Mouse (Mus musculus) liver, embryonic 14.5 days (tissue): ENCODE data around the gene Wnt6. TPM values are rescaled to one million over a fixed set of nuclear protein-coding genes. Genes with fewer than 3 reads are reported as not detected.

Experiments used
- ATAC-seq: fragments of 200-750 bp; cut with Nextera tagmentation; 2 replicates; pipeline ENCODE4 v1.8.0; 2017; ENCODE audit warnings: moderate number of reproducible peaks, mild to moderate bottlenecking, moderate library complexity; ENCODE audit not compliant: insufficient read depth
- DNase-seq, 3 experiments: peaks; one replicate each; pipeline ENCODE4 v3.0.0-alpha.2; 2012 to 2013; ENCODE audit warnings: low read depth in 3 of 3, low spot score in 3 of 3
- H3K27ac ChIP-seq: fragments of 300-500 bp; sonication (generic); 2 replicates; pipeline ENCODE4 v1.5.1; 2014; ENCODE audit warnings: moderate library complexity, mild to moderate bottlenecking, control low read depth, inconsistent platforms
- H3K27me3 ChIP-seq: fragments of 300-500 bp; sonication (generic); 2 replicates; pipeline ENCODE4 v1.6.1; 2014; ENCODE audit warnings: mild to moderate bottlenecking, low read length, moderate library complexity; ENCODE audit not compliant: control insufficient read depth, insufficient read depth
- H3K36me3 ChIP-seq: fragments of 300-500 bp; sonication (generic); replicated peaks from 2 replicates; pipeline ENCODE4 v1.6.1; 2014; ENCODE audit warnings: low read depth; ENCODE audit not compliant: control insufficient read depth, insufficient read depth
- H3K4me1 ChIP-seq, 2 experiments: fragments of 200-500 bp in 1 of 2; fragments of 300-500 bp in 1 of 2; sonication (generic) in 1 of 2; replicated peaks; 2 replicates each; pipeline ENCODE4 v1.6.1; 2012 to 2014; ENCODE audit warnings: antibody characterized with exemption in 1 of 2, inconsistent platforms in 1 of 2, low read length in 1 of 2; ENCODE audit not compliant: control insufficient read depth in 2 of 2, insufficient read depth in 2 of 2
- H3K4me2 ChIP-seq: fragments of 300-500 bp; sonication (generic); 2 replicates; pipeline ENCODE4 v1.6.1; 2014; ENCODE audit warnings: low read depth, mild to moderate bottlenecking, control low read depth, moderate library complexity
- H3K4me3 ChIP-seq, 2 experiments: fragments of 200-500 bp in 1 of 2; fragments of 300-500 bp in 1 of 2; sonication (generic) in 1 of 2; 2 replicates each; pipeline ENCODE4 v1.5.1; 2012 to 2014; ENCODE audit warnings: low read depth in 2 of 2, low read length in 2 of 2, mild to moderate bottlenecking in 2 of 2, control low read depth in 1 of 2, inconsistent platforms in 1 of 2, moderate library complexity in 1 of 2; ENCODE audit not compliant: insufficient read depth in 1 of 2
- H3K9ac ChIP-seq: fragments of 300-500 bp; sonication (generic); replicated peaks from 2 replicates; pipeline ENCODE4 v1.6.1; 2014; ENCODE audit warnings: mild to moderate bottlenecking, control low read depth, moderate library complexity
- H3K9me3 ChIP-seq: fragments of 300-500 bp; sonication (generic); 2 replicates; pipeline ENCODE4 v1.6.1; 2016; ENCODE audit warnings: low read length, mixed read lengths; ENCODE audit not compliant: control insufficient read depth
- CTCF ChIP-seq: IDR thresholded peaks from 2 replicates; pipeline ENCODE4 v1.5.1; 2016; ENCODE audit warnings: antibody characterized with exemption, low read depth, control low read depth
- EP300 ChIP-seq: IDR thresholded peaks from 2 replicates; pipeline ENCODE4 v1.6.1; 2016; ENCODE audit warnings: antibody characterized with exemption, low read depth
- WGBS: fragments of 180-500 bp; shearing (Covaris S2); extraction: QIAGEN DNeasy Blood & Tissue Kit; methylation state at CpG from one replicate; pipeline ENCODE4 v1.1.7; 2014; ENCODE audit not compliant: insufficient replicate concordance; 5-methylcytosine and 5-hydroxymethylcytosine counted together
- polyA plus RNA-seq, 2 experiments: library from polyadenylated mRNA; depleted of rRNA in 1 of 2; stranded (reverse) in 1 of 2; unstranded in 1 of 2; fragments of >200 nt; fragmentation: Nextera tagmentation in 1 of 2; extraction: Ambion mirVana in 1 of 2; gene quantifications; 2 replicates each; pipeline versions ENCODE4 v1.2.1 to v1.2.3; 2012 to 2014

Wnt6 gene
- polyA plus RNA-seq, 2 experiments = 0.06 to 0.10 TPM

- H3K9ac ChIP-seq = no peak overlapping the region
- WGBS = 6% methylated on average over 4 of the region's 4 CpGs
- no peak overlapping the region for H3K27ac ChIP-seq
- ATAC-seq (no peak), DNase-seq (no peak)
- peaks cover 91% of the 10 kb centered on the region for H3K27me3 ChIP-seq
- H3K4me1 ChIP-seq = no peaks in the 10 kb centered on the region
- H3K36me3 ChIP-seq = no peaks in the 10 kb centered on the region
- H3K4me3 ChIP-seq = no peak overlapping the region
- H3K9me3 ChIP-seq = no peaks in the 10 kb centered on the region
- no peak overlapping the region for H3K4me2 ChIP-seq
- no peak for TF ChIP-seq CTCF
- no peak for TF ChIP-seq EP300
Observed at GRCm38 (mm10) chr1:74805340-74805835, 33.7 kb downstream of the Wnt6 start.

DNA sequence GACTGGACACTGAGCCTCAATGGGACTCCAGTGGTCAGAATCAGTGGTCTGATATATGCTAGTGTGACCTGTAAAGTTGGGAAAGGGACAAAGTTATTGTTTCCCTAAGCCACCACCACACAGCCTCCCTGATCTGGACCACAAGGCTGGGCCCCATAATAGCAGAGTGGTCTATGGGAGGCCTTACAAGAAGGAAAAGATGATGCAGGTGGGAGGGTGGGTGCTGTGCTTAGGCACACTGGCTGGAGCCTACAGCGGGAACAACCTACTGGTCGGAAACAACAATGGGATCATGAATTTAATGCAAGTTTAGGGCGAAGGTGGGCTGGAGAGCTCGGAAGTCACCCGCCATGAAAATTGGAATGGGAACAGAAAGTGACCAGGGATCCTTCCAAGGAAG lies 34.2 kb downstream of the Wnt6 start:
- Histone ChIP-seq H3K36me3 (no peaks in the 10 kb centered on the region), H3K27ac (no peak overlapping the region), H3K9me3 (no peaks in the 10 kb centered on the region), H3K27me3 (peaks cover 87% of the 10 kb centered on the region), H3K9ac (no peak overlapping the region), H3K4me1 (no peaks in the 10 kb centered on the region), H3K4me3 (no peak overlapping the region), H3K4me2 (no peak overlapping the region)
- ATAC-seq (no peak), DNase-seq (no peak)
- WGBS = 4% methylated on average over 5 of the region's 5 CpGs
- no peak for TF ChIP-seq EP300
- no peak for TF ChIP-seq CTCF

GRCm38 (mm10) chr1:74806360-74807311 lies 34.9 kb downstream of the Wnt6 start:
- no peaks in the 10 kb centered on the region for H3K4me1 ChIP-seq
- H3K9ac ChIP-seq = no peak overlapping the region
- no peak overlapping the region for H3K4me3 ChIP-seq
- H3K36me3 ChIP-seq = no peaks in the 10 kb centered on the region
- no peak overlapping the region for H3K27ac ChIP-seq
- peak; percentile 31; the same call in 1 of the 2 replicates for TF ChIP-seq CTCF
- TF ChIP-seq EP300 = no peak
- H3K4me2 ChIP-seq = no peak overlapping the region
- no peak for ATAC-seq
- 3% methylated on average over 38 of the region's 38 CpGs for WGBS
- no peak for DNase-seq
- H3K9me3 ChIP-seq = no peaks in the 10 kb centered on the region
- peaks cover 83% of the 10 kb centered on the region for H3K27me3 ChIP-seq

DNA sequence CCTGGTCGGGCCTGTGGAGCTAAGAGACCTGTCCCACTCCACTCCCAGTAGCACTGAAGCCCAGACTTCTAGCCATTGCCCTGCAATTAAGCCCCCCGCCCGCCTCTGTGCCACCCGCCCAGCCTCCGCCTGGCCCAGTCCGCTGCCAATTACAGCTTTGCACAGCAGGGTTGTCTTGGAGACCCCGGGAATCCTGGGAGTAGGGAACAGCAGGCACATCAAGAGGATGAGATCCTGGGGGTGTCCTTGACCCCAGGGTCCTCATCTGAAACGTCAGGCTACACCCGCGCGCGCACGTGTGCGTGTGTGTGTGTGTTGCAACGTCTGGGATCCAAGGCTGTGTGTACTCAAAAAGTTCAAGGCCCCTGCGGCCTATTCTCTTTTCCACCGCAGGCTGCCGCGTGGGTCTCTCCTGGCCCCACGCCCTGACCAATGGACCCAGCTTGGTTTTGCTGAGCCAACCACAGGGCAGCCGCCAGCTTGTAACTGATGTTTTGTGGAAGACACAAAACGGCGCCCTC lies 35.9 kb downstream of the Wnt6 start:
- no peaks in the 10 kb centered on the region for H3K36me3 ChIP-seq
- WGBS = 8% methylated on average over 23 of the region's 23 CpGs
- no peak for TF ChIP-seq EP300
- TF ChIP-seq CTCF = no peak
- H3K4me2 ChIP-seq = no peak overlapping the region
- ATAC-seq = no peak
- peaks cover 74% of the 10 kb centered on the region for H3K27me3 ChIP-seq
- H3K9me3 ChIP-seq = no peaks in the 10 kb centered on the region
- DNase-seq = no peak
- H3K4me1 ChIP-seq = no peaks in the 10 kb centered on the region
- H3K9ac ChIP-seq = no peak overlapping the region
- H3K4me3 ChIP-seq = no peak overlapping the region
- H3K27ac ChIP-seq = no peak overlapping the region

GRCm38 (mm10) chr1:74808078-74808477 lies 36.4 kb downstream of the Wnt6 start:
- no peaks in the 10 kb centered on the region for H3K9me3 ChIP-seq
- peaks cover 69% of the 10 kb centered on the region for H3K27me3 ChIP-seq
- under 1% methylated on average over 16 of the region's 16 CpGs for WGBS
- no peak overlapping the region for H3K9ac ChIP-seq
- ATAC-seq (no peak), DNase-seq (peak; percentile 39 to 44 (median 42))
- no peaks in the 10 kb centered on the region for H3K36me3 ChIP-seq
- no peak overlapping the region for H3K4me2 ChIP-seq
- TF ChIP-seq CTCF (peak; percentile 88), EP300 (no peak)
- H3K27ac ChIP-seq = no peak overlapping the region
- H3K4me3 ChIP-seq = no peak overlapping the region
- no peaks in the 10 kb centered on the region for H3K4me1 ChIP-seq
